Mouse (Mus musculus): ENCODE measurements around the gene Gm9045. TPM values are rescaled to one million over a fixed set of nuclear protein-coding genes. Genes with fewer than 3 reads are reported as not detected.
A peak's percentile ranks its signal among the peaks of the same experiment; 100 is the strongest.
"Not testable (repeated sequence)": the region's sequence is repeated elsewhere in the genome, so short reads cannot be mapped to it uniquely, and the experiment has no call there.

The Gm9045 gene
- total RNA-seq (2014; rRNA removed) (not detected in 2 replicates), polyA plus RNA-seq (2015; fragmentation: Nextera tagmentation; extraction: Ambion mirVana) (not detected in 2 replicates)

- H3K27me3 ChIP-seq (ENCODE audit: insufficient read depth, low read length); H3K4me3 ChIP-seq (ENCODE audit: low read depth, low read length); H3K9ac ChIP-seq (replicated peaks; ENCODE audit: low read length, poor library complexity, severe bottlenecking); ATAC-seq (ENCODE audit: low FRiP score); H3K36me3 ChIP-seq (ENCODE audit: insufficient read depth, low read length); H3K4me2 ChIP-seq (ENCODE audit: low read depth, low read length, poor library complexity, severe bottlenecking); DNase-seq (ENCODE audit: low spot score); H3K27ac ChIP-seq (ENCODE audit: low read depth, low read length); H3K9me3 ChIP-seq (ENCODE audit: low read length); H3K4me1 ChIP-seq (ENCODE audit: insufficient read depth, low read length): not testable (repeated sequence)
- no CpG with 5 or more reads among the region's 14 CpGs for WGBS
Observed at GRCm38 (mm10) chr10:118337731-118338130, at the start of gene Gm9045. Gene Gm9045, minus strand, starts transcription at chr10:118337831.

- peak; percentile 96 for DNase-seq (ENCODE audit: low spot score)
- Histone ChIP-seq H3K4me3 (ENCODE audit: low read depth, low read length) (0 out of 2 replicates have a peak overlapping the region, but pooled peaks have one; percentile 9), H3K9me3 (ENCODE audit: low read length) (no peaks in the 10 kb centered on the region), H3K27me3 (ENCODE audit: insufficient read depth, low read length) (no peaks in the 10 kb centered on the region), H3K9ac (replicated peaks; ENCODE audit: low read length, poor library complexity, severe bottlenecking) (no peak overlapping the region; the same call in 1 of the 2 replicates), H3K27ac (ENCODE audit: low read depth, low read length) (no peak overlapping the region), H3K4me2 (ENCODE audit: low read depth, low read length, poor library complexity, severe bottlenecking) (peak overlapping the region; percentile 39), H3K4me1 (ENCODE audit: insufficient read depth, low read length) (no peaks in the 10 kb centered on the region), H3K36me3 (ENCODE audit: insufficient read depth, low read length) (no peaks in the 10 kb centered on the region)
- 6% methylated on average over 10 of the region's 10 CpGs for WGBS
- peak; percentile 100 for TF ChIP-seq CTCF (IDR thresholded peaks at IDR 0.05)
- peak; percentile 88 for ATAC-seq (ENCODE audit: low FRiP score)
Observed at GRCm38 (mm10) chr10:118370443-118370842, 32.8 kb upstream of the Gm9045 start.

- H3K4me2 ChIP-seq (ENCODE audit: low read depth, low read length, poor library complexity, severe bottlenecking): no peak overlapping the region
- H3K27me3 ChIP-seq (ENCODE audit: insufficient read depth, low read length): no peaks in the 10 kb centered on the region
- TF ChIP-seq CTCF (IDR thresholded peaks at IDR 0.05): no peak
- 90% methylated on average over 9 of the region's 9 CpGs for WGBS
- H3K27ac ChIP-seq (ENCODE audit: low read depth, low read length): no peak overlapping the region
- ATAC-seq (ENCODE audit: low FRiP score): no peak
- H3K4me1 ChIP-seq (ENCODE audit: insufficient read depth, low read length): no peaks in the 10 kb centered on the region
- no peaks in the 10 kb centered on the region for H3K9me3 ChIP-seq (ENCODE audit: low read length)
- no peak overlapping the region for H3K9ac ChIP-seq (replicated peaks; ENCODE audit: low read length, poor library complexity, severe bottlenecking)
- no peak overlapping the region for H3K4me3 ChIP-seq (ENCODE audit: low read depth, low read length)
- no peak for DNase-seq (ENCODE audit: low spot score)
- no peaks in the 10 kb centered on the region for H3K36me3 ChIP-seq (ENCODE audit: insufficient read depth, low read length)
Observed at GRCm38 (mm10) chr10:118369518-118369917, 31.9 kb upstream of the Gm9045 start.

GRCm38 (mm10) chr10:118354005-118354404 is 16.4 kb upstream of the Gm9045 start, which contains the start of gene Gm9049:
Gene Gm9049, minus strand, starts transcription at chr10:118354105.
- not testable (repeated sequence) for H3K4me2 ChIP-seq (ENCODE audit: low read depth, low read length, poor library complexity, severe bottlenecking); H3K9ac ChIP-seq (replicated peaks; ENCODE audit: low read length, poor library complexity, severe bottlenecking); H3K4me3 ChIP-seq (ENCODE audit: low read depth, low read length); ATAC-seq (ENCODE audit: low FRiP score); H3K4me1 ChIP-seq (ENCODE audit: insufficient read depth, low read length); H3K9me3 ChIP-seq (ENCODE audit: low read length); DNase-seq (ENCODE audit: low spot score); H3K27me3 ChIP-seq (ENCODE audit: insufficient read depth, low read length); H3K36me3 ChIP-seq (ENCODE audit: insufficient read depth, low read length); H3K27ac ChIP-seq (ENCODE audit: low read depth, low read length)
- WGBS: no CpG with 5 or more reads among the region's 11 CpGs

GRCm38 (mm10) chr10:118348579-118348978 is 10.9 kb upstream of the Gm9045 start, which contains the start of gene Gm9048:
Gene Gm9048, minus strand, starts transcription at chr10:118348679.
- not testable (repeated sequence) for H3K27me3 ChIP-seq (ENCODE audit: insufficient read depth, low read length); H3K9me3 ChIP-seq (ENCODE audit: low read length); DNase-seq (ENCODE audit: low spot score); ATAC-seq (ENCODE audit: low FRiP score); H3K27ac ChIP-seq (ENCODE audit: low read depth, low read length); H3K4me1 ChIP-seq (ENCODE audit: insufficient read depth, low read length); H3K4me3 ChIP-seq (ENCODE audit: low read depth, low read length); H3K4me2 ChIP-seq (ENCODE audit: low read depth, low read length, poor library complexity, severe bottlenecking); H3K9ac ChIP-seq (replicated peaks; ENCODE audit: low read length, poor library complexity, severe bottlenecking); H3K36me3 ChIP-seq (ENCODE audit: insufficient read depth, low read length)
- WGBS: 60% methylated on average over 1 of the region's 14 CpGs

GRCm38 (mm10) chr10:118343155-118343554 is 5.5 kb upstream of the Gm9045 start, which contains the start of gene Gm9046:
Gene Gm9046, minus strand, starts transcription at chr10:118343255.
- H3K9ac ChIP-seq (replicated peaks; ENCODE audit: low read length, poor library complexity, severe bottlenecking); H3K4me2 ChIP-seq (ENCODE audit: low read depth, low read length, poor library complexity, severe bottlenecking); DNase-seq (ENCODE audit: low spot score); H3K36me3 ChIP-seq (ENCODE audit: insufficient read depth, low read length); ATAC-seq (ENCODE audit: low FRiP score); H3K27me3 ChIP-seq (ENCODE audit: insufficient read depth, low read length); H3K4me3 ChIP-seq (ENCODE audit: low read depth, low read length); H3K27ac ChIP-seq (ENCODE audit: low read depth, low read length); H3K4me1 ChIP-seq (ENCODE audit: insufficient read depth, low read length); H3K9me3 ChIP-seq (ENCODE audit: low read length): not testable (repeated sequence)
- no CpG with 5 or more reads among the region's 14 CpGs for WGBS

GRCm38 (mm10) chr10:118332308-118332707 is 5.3 kb downstream of the Gm9045 start, which contains the start of gene Gm9044:
Gene Gm9044, minus strand, starts transcription at chr10:118332408.
- H3K4me3 ChIP-seq (ENCODE audit: low read depth, low read length); H3K4me2 ChIP-seq (ENCODE audit: low read depth, low read length, poor library complexity, severe bottlenecking); ATAC-seq (ENCODE audit: low FRiP score); H3K36me3 ChIP-seq (ENCODE audit: insufficient read depth, low read length); H3K4me1 ChIP-seq (ENCODE audit: insufficient read depth, low read length); H3K27me3 ChIP-seq (ENCODE audit: insufficient read depth, low read length); H3K27ac ChIP-seq (ENCODE audit: low read depth, low read length); DNase-seq (ENCODE audit: low spot score); H3K9me3 ChIP-seq (ENCODE audit: low read length); H3K9ac ChIP-seq (replicated peaks; ENCODE audit: low read length, poor library complexity, severe bottlenecking): not testable (repeated sequence)
- no CpG with 5 or more reads among the region's 14 CpGs for WGBS

- not testable (repeated sequence) for H3K36me3 ChIP-seq (ENCODE audit: insufficient read depth, low read length); H3K4me1 ChIP-seq (ENCODE audit: insufficient read depth, low read length); ATAC-seq (ENCODE audit: low FRiP score); H3K27me3 ChIP-seq (ENCODE audit: insufficient read depth, low read length); H3K4me2 ChIP-seq (ENCODE audit: low read depth, low read length, poor library complexity, severe bottlenecking); H3K9me3 ChIP-seq (ENCODE audit: low read length); H3K27ac ChIP-seq (ENCODE audit: low read depth, low read length); H3K4me3 ChIP-seq (ENCODE audit: low read depth, low read length); DNase-seq (ENCODE audit: low spot score); H3K9ac ChIP-seq (replicated peaks; ENCODE audit: low read length, poor library complexity, severe bottlenecking)
- no CpG with 5 or more reads among the region's 11 CpGs for WGBS
Observed at GRCm38 (mm10) chr10:118326869-118327268, 10.8 kb downstream of the Gm9045 start, which contains the start of gene Gm9040. Gene Gm9040, minus strand, starts transcription at chr10:118326969.

All from midbrain, postnatal 0 days (tissue).